8 mouse cellular contexts compared by ENCODE assay signal in genomic region chr4:94517631-94518030, GRCm38 (mm10). TPM values are rescaled to one million over a fixed set of nuclear protein-coding genes. Genes with fewer than 3 reads are reported as not detected.
DNase-seq lines count a peak whose midpoint lies in the region; ATAC-seq and TF ChIP-seq lines count a peak whose summit lies in the region.

No protein-coding gene starts in this region.

- no peaks in the 10 kb centered on the region for H3K36me3 ChIP-seq in thymus, adult 2 months (ENCODE audit: control insufficient read depth, insufficient read depth, low read length)
- no peaks in the 10 kb centered on the region for H3K36me3 ChIP-seq in liver, postnatal 0 days (replicated peaks; ENCODE audit: insufficient read depth, low read length)

- H3K27ac ChIP-seq in thymus, adult 2 months (ENCODE audit: control insufficient read depth, insufficient read depth, low read length), result no peak overlapping the region
- H3K27ac ChIP-seq in liver, postnatal 0 days (ENCODE audit: low read depth), result no peak overlapping the region

- H3K27me3 ChIP-seq in thymus, adult 2 months (ENCODE audit: control insufficient read depth, insufficient read depth, low read length), result no peaks in the 10 kb centered on the region
- H3K27me3 ChIP-seq in liver, postnatal 0 days (ENCODE audit: insufficient read depth, low read length), result no peaks in the 10 kb centered on the region

- no peaks in the 10 kb centered on the region for H3K9me3 ChIP-seq in liver, postnatal 0 days (ENCODE audit: low read length)

- no peak overlapping the region for H3K4me3 ChIP-seq in thymus, adult 2 months (ENCODE audit: control insufficient read depth, insufficient read depth, low read length)
- no peak overlapping the region for H3K4me3 ChIP-seq in liver, postnatal 0 days (ENCODE audit: low read depth, low read length)

- H3K4me2 ChIP-seq in liver, postnatal 0 days (ENCODE audit: low read depth, low read length), result no peak overlapping the region

- no peak for TF ChIP-seq POLR2A in thymus, adult 2 months (IDR thresholded peaks at IDR 0.05; ENCODE audit: control insufficient read depth, extremely low read depth, insufficient read depth, low read length, poor library complexity)

- ATAC-seq in common myeloid progenitor, adult 5-6 weeks (replicated peaks; ENCODE audit: low read depth, poor library complexity, severe bottlenecking), result peak; percentile 81
- no peak for ATAC-seq in liver, postnatal 0 days

- TF ChIP-seq EP300 in liver, postnatal 0 days (IDR thresholded peaks at IDR 0.05; ENCODE audit: low read depth), result no peak

- 77% methylated on average over 4 of the region's 4 CpGs for WGBS in thymus, adult 2 months
- WGBS in liver, postnatal 0 days (ENCODE audit: insufficient replicate concordance), result 67% methylated on average over 4 of the region's 4 CpGs

- DNase-seq in cerebellum, adult 11 months, result peak; percentile 8
- no peak for DNase-seq in cerebellum, adult 11-12 months
- DNase-seq in thymus, adult 2 months, result peak; percentile 19
- no peak for DNase-seq in thymus, adult 18-20 months
- DNase-seq in kidney, postnatal 10 days, result peak; percentile 69
- DNase-seq in liver, postnatal 0 days, result peak; percentile 60
- peak; percentile 20 for DNase-seq in right cerebral cortex, postnatal 25 days

- TF ChIP-seq CTCF in thymus, adult 2 months (IDR thresholded peaks at IDR 0.05; ENCODE audit: borderline replicate concordance, control insufficient read depth, extremely low read depth, insufficient read depth, low read length, poor library complexity), result no peak
- TF ChIP-seq CTCF in liver, postnatal 0 days (IDR thresholded peaks at IDR 0.05; ENCODE audit: low read depth), result peak; percentile 77

- no peak overlapping the region for H3K9ac ChIP-seq in liver, postnatal 0 days (replicated peaks)

- no peaks in the 10 kb centered on the region for H3K4me1 ChIP-seq in thymus, adult 2 months (replicated peaks; ENCODE audit: control insufficient read depth, insufficient read depth, low read length)
- no peaks in the 10 kb centered on the region for H3K4me1 ChIP-seq in liver, postnatal 0 days (ENCODE audit: insufficient read depth)

RNA-seq across cellular contexts. Expression of gene Gm10306, which starts 38.7 kb away (rescaled TPM):
- polyA plus RNA-seq in thymus, adult 2 months (2012; rRNA removed), result not detected in 2 replicates
- not detected in 2 replicates for total RNA-seq in common myeloid progenitor, adult 5-6 weeks (2017)
- 0.34 TPM in 1 of 2 replicates, not detected in the other for polyA plus RNA-seq in liver, postnatal 0 days (2015; fragmentation: Nextera tagmentation; extraction: Ambion mirVana)

RNA-seq across cellular contexts. Expression of gene Caap1, which starts 39.0 kb away (rescaled TPM):
- polyA plus RNA-seq in thymus, adult 2 months (2012; rRNA removed), result 6.1 and 11.1 TPM in 2 replicates
- 26.3 and 27.9 TPM in 2 replicates for total RNA-seq in common myeloid progenitor, adult 5-6 weeks (2017)
- 6.9 TPM in 2 replicates for polyA plus RNA-seq in liver, postnatal 0 days (2015; fragmentation: Nextera tagmentation; extraction: Ambion mirVana)

Comparison
In these comparisons a context has a peak if more than half of its experiments do, and no peak if none do; other contexts are left out.
1. DNase-seq: peak in cerebellum, adult 11 months (single experiment), thymus, adult 2 months (single experiment), kidney, postnatal 10 days (single experiment), liver, postnatal 0 days (single experiment) and right cerebral cortex, postnatal 25 days (single experiment); none in cerebellum, adult 11-12 months (single experiment) and thymus, adult 18-20 months (0 of 2).